Mouse (Mus musculus) spleen, adult 2 months (tissue): ENCODE measurements at regions not wholly inside any gene's neighbourhood (a gene's known extent, or its start where the extent isn't known, plus 50 kb on each side); places are given as distances from the start of the nearest gene placed in this dataset.

Source experiments
- DNase-seq, 2 experiments: peaks; one replicate each; pipeline versions ENCODE4 v3.0.0 to v3.0.0-alpha.2; 2012 to 2021; ENCODE audit warnings: low spot score in 2 of 2, low read depth in 1 of 2
- H3K27ac ChIP-seq: fragments of 200-500 bp; 2 replicates; pipeline ENCODE4 v1.5.1; 2012; ENCODE audit warnings: low read length, inconsistent platforms; ENCODE audit not compliant: insufficient read depth
- H3K27me3 ChIP-seq: fragments of 200-500 bp; 2 replicates; pipeline ENCODE4 v1.6.1; 2012; ENCODE audit warnings: mild to moderate bottlenecking, moderate library complexity, low read length, inconsistent platforms; ENCODE audit not compliant: control insufficient read depth, insufficient read depth
- H3K36me3 ChIP-seq: fragments of 200-500 bp; 2 replicates; pipeline ENCODE4 v1.6.1; 2012; ENCODE audit warnings: mild to moderate bottlenecking, low read length, inconsistent platforms; ENCODE audit not compliant: control insufficient read depth, insufficient read depth
- H3K4me1 ChIP-seq: fragments of 200-500 bp; 2 replicates; pipeline ENCODE4 v1.6.1; 2011; ENCODE audit warnings: inconsistent platforms; ENCODE audit not compliant: control insufficient read depth, insufficient read depth, insufficient read length
- H3K4me3 ChIP-seq: fragments of 200-500 bp; 2 replicates; pipeline ENCODE4 v1.5.1; 2011; ENCODE audit warnings: mild to moderate bottlenecking, inconsistent platforms; ENCODE audit not compliant: insufficient read depth, insufficient read length; ENCODE audit errors: extremely low read depth
- CTCF ChIP-seq: fragments of 200-500 bp; IDR thresholded peaks from 2 replicates; pipeline ENCODE4 v1.5.1; 2011; ENCODE audit warnings: mild to moderate bottlenecking, inconsistent platforms; ENCODE audit not compliant: insufficient read depth, insufficient read length, insufficient replicate concordance; ENCODE audit errors: extremely low read depth
- POLR2A ChIP-seq: fragments of 200-500 bp; IDR thresholded peaks from 2 replicates; pipeline ENCODE4 v1.6.1; 2011; ENCODE audit warnings: low read depth, low read length, inconsistent platforms
- WGBS: fragments of 180-500 bp; shearing (Covaris S2); methylation state at CpG from one replicate; pipeline ENCODE4 v1.1.7; 2018; 5-methylcytosine and 5-hydroxymethylcytosine counted together

GRCm38 (mm10) chr13:47768963-47769527, 492.0 kb upstream of the Id4 start:
- no peaks in the 10 kb centered on the region for H3K4me1 ChIP-seq
- DNase-seq = no peak
- no peaks in the 10 kb centered on the region for H3K36me3 ChIP-seq
- no peak overlapping the region for H3K27ac ChIP-seq
- no peak for TF ChIP-seq POLR2A
- no peaks in the 10 kb centered on the region for H3K27me3 ChIP-seq
- H3K4me3 ChIP-seq = no peak overlapping the region
- 89% methylated on average over 9 of the region's 9 CpGs for WGBS

GRCm38 (mm10) chr13:47777206-47778099, 483.6 kb upstream of the Id4 start:
- Histone ChIP-seq H3K27me3 (no peaks in the 10 kb centered on the region), H3K4me1 (no peaks in the 10 kb centered on the region), H3K36me3 (no peaks in the 10 kb centered on the region), H3K27ac (0 out of 2 replicates have a peak overlapping the region, but pooled peaks have one; percentile 5), H3K4me3 (no peak overlapping the region)
- no peak for DNase-seq
- TF ChIP-seq POLR2A (no peak), CTCF (no peak)
- WGBS = 75% methylated on average over 15 of the region's 15 CpGs

GRCm38 (mm10) chr13:47778218-47779009, 482.6 kb upstream of the Id4 start:
- no peak for DNase-seq
- H3K27ac ChIP-seq = no peak overlapping the region
- 84% methylated on average over 11 of the region's 14 CpGs for WGBS
- H3K4me1 ChIP-seq = no peaks in the 10 kb centered on the region
- no peaks in the 10 kb centered on the region for H3K27me3 ChIP-seq
- no peak for TF ChIP-seq CTCF
- TF ChIP-seq POLR2A = no peak
- H3K4me3 ChIP-seq = no peak overlapping the region
- no peaks in the 10 kb centered on the region for H3K36me3 ChIP-seq

- DNase-seq = no peak
- WGBS = 92% methylated on average over 3 of the region's 3 CpGs
- TF ChIP-seq POLR2A (no peak), CTCF (no peak)
- Histone ChIP-seq H3K4me1 (no peaks in the 10 kb centered on the region), H3K27ac (no peak overlapping the region), H3K4me3 (no peak overlapping the region), H3K27me3 (no peaks in the 10 kb centered on the region), H3K36me3 (no peaks in the 10 kb centered on the region)
These were observed 476.6 kb upstream of the Id4 start for GRCm38 (mm10) chr13:47784406-47784805.

GRCm38 (mm10) chr13:47797859-47798258, 463.2 kb upstream of the Id4 start:
- H3K4me1 ChIP-seq = no peaks in the 10 kb centered on the region
- 66% methylated on average over 4 of the region's 4 CpGs for WGBS
- no peak overlapping the region for H3K4me3 ChIP-seq
- no peak for DNase-seq
- no peak for TF ChIP-seq CTCF
- no peak overlapping the region for H3K27ac ChIP-seq
- H3K27me3 ChIP-seq = no peaks in the 10 kb centered on the region
- H3K36me3 ChIP-seq = no peaks in the 10 kb centered on the region

GRCm38 (mm10) chr13:47811711-47812415, 449.2 kb upstream of the Id4 start:
- no peak overlapping the region for H3K4me3 ChIP-seq
- TF ChIP-seq CTCF = no peak
- TF ChIP-seq POLR2A = no peak
- WGBS = 82% methylated on average over 6 of the region's 6 CpGs

More at GRCm38 (mm10) chr13:47811711-47812415, 449.2 kb upstream of the Id4 start:
- Histone ChIP-seq H3K27me3 (no peaks in the 10 kb centered on the region), H3K36me3 (no peaks in the 10 kb centered on the region), H3K27ac (no peak overlapping the region), H3K4me1 (no peaks in the 10 kb centered on the region)
- DNase-seq = no peak
